Mouse (Mus musculus) intestine, embryonic 14.5 days (tissue): Measurements from ENCODE around the gene Plce1. TPM values are rescaled to one million over a fixed set of nuclear protein-coding genes. Genes with fewer than 3 reads are reported as not detected.

Experiments
- ATAC-seq: fragments of 200-750 bp; cut with Nextera tagmentation; replicated peaks from 2 replicates; pipeline ENCODE4 v1.8.0; 2017; ENCODE audit warnings: low read depth, moderate number of reproducible peaks, moderate TSS enrichment, moderate library complexity; ENCODE audit not compliant: low FRiP score, low TSS enrichment
- DNase-seq: peaks from one replicate; pipeline ENCODE4 v3.0.0-alpha.2; 2018; ENCODE audit warnings: low spot score
- H3K27ac ChIP-seq: fragments of 300-500 bp; sonication (generic); 2 replicates; pipeline ENCODE4 v1.5.1; 2014; ENCODE audit warnings: low read depth, mild to moderate bottlenecking, control low read depth
- H3K27me3 ChIP-seq: fragments of 300-500 bp; sonication (generic); replicated peaks from 2 replicates; pipeline ENCODE4 v1.6.1; 2014; ENCODE audit warnings: low read length, control low read depth; ENCODE audit not compliant: control insufficient read depth, insufficient read depth
- H3K36me3 ChIP-seq: fragments of 300-500 bp; sonication (generic); 2 replicates; pipeline ENCODE4 v1.6.1; 2014; ENCODE audit warnings: low read length, control low read depth; ENCODE audit not compliant: control insufficient read depth, insufficient read depth
- H3K4me1 ChIP-seq: fragments of 300-500 bp; sonication (generic); replicated peaks from 2 replicates; pipeline ENCODE4 v1.6.1; 2014; ENCODE audit warnings: low read length, control low read depth, mixed read lengths; ENCODE audit not compliant: control insufficient read depth, insufficient read depth
- H3K4me2 ChIP-seq: fragments of 300-500 bp; sonication (generic); 2 replicates; pipeline ENCODE4 v1.6.1; 2014; ENCODE audit warnings: low read length
- H3K4me3 ChIP-seq: fragments of 300-500 bp; sonication (generic); 2 replicates; pipeline ENCODE4 v1.5.1; 2014; ENCODE audit warnings: low read depth, low read length, control low read depth, mixed read lengths
- H3K9ac ChIP-seq: fragments of 300-500 bp; sonication (generic); 2 replicates; pipeline ENCODE4 v1.6.1; 2014; ENCODE audit warnings: mild to moderate bottlenecking, low read length
- H3K9me3 ChIP-seq: fragments of 300-500 bp; sonication (generic); 2 replicates; pipeline ENCODE4 v1.6.1; 2016; ENCODE audit warnings: low read length, control low read depth; ENCODE audit not compliant: control insufficient read depth
- WGBS: fragments of 180-500 bp; shearing (Covaris S2); extraction: QIAGEN DNeasy Blood & Tissue Kit; methylation state at CpG from one replicate; pipeline ENCODE4 v1.1.7; 2014; 5-methylcytosine and 5-hydroxymethylcytosine counted together
- polyA plus RNA-seq: library from polyadenylated mRNA; unstranded; fragments of >200 nt; fragmentation: Nextera tagmentation; extraction: Ambion mirVana; gene quantifications from 2 replicates; pipeline ENCODE4 v1.2.1, GENCODE M21; 2014

The Plce1 gene
- polyA plus RNA-seq, 1 experiment from 2014 or later: 6.7 TPM

DNA sequence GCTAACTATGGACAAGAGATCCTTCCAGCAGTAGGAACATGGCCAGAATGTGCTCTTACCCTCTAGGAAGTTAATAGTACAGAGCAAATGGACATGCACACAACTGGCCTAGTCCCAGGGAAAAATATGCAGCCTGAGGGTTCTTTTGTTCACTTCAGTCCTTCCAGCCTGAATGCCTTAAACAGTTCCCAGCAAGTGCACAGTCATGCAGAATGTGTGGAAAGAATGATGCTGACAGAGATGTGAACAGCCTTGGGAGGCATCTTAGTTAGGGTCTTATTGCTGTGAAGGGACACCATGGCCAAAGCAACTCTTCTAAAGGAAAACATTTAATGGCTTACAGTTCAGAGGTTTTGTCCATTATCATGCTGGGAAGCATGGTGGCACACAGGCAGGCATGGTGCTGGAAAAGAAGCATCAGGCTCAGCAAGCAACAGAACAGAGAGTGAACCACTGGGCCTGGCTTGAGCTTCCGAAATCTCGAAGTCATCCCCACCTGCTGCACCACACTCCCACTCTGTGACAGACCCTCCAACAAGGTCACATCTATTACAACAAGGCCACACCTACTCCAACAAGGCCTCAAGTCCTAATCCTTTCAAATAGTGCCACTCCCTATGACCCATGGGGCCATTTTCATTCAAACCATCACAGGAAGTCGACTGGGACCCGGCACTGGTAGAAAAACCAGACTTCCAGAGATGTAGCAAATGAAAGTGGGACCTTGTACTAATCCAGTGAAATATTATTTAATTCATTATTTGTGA lies 208.0 kb downstream of the Plce1 start:
- ATAC-seq (no peak), DNase-seq (no peak)
- H3K4me1 ChIP-seq: no peaks in the 10 kb centered on the region
- no peaks in the 10 kb centered on the region for H3K27me3 ChIP-seq
- no peak overlapping the region for H3K27ac ChIP-seq
- no peaks in the 10 kb centered on the region for H3K36me3 ChIP-seq
- 86% methylated on average over 4 of the region's 4 CpGs for WGBS
- H3K4me2 ChIP-seq: no peak overlapping the region
- no peaks in the 10 kb centered on the region for H3K9me3 ChIP-seq
- no peak overlapping the region for H3K4me3 ChIP-seq
- H3K9ac ChIP-seq: no peak overlapping the region

DNA sequence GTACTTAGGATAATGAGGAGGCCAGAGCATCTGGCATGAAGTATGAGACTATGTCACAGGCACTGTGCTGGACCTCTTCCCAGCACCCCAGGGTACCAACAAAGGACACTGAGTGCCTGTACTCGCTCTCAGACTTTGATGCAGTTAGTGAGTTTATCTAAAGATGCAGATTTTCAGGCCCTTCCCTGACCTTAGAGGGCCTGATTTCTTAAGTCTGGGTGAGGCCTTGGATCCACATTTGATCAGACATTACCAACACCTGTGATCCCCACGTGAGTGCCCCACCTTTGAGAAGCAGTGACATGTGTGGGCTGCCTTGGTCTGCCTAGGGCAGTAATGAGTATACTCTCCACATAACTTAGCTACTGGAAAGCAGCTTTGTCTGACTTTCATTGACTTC lies 209.4 kb downstream of the Plce1 start:
- Histone ChIP-seq H3K4me2 (no peak overlapping the region), H3K27me3 (no peaks in the 10 kb centered on the region), H3K36me3 (no peaks in the 10 kb centered on the region), H3K9me3 (no peaks in the 10 kb centered on the region), H3K4me1 (no peaks in the 10 kb centered on the region), H3K9ac (no peak overlapping the region), H3K4me3 (no peak overlapping the region), H3K27ac (no peak overlapping the region)
- ATAC-seq (no peak), DNase-seq (no peak)
- 85% methylated on average over 2 of the region's 2 CpGs for WGBS

DNA sequence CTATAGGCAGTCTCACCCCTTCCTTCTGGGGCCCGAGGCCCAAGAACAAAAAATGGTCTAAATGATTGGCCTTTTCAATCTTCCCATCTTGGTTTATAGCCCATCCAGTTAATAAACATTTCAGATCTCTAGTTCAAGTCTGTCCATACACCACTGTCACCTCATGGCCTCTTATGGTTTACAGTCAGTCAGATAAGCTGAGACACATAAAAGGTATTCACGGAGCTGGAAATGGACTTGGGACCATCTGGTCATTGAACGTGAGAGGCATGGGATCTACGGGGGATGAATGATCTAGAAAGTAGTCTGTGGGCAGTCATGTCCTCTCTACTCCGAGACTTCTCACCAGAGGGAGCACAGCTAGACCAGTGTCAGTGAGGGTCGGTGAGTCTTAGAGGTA lies 210.6 kb downstream of the Plce1 start:
- no peak overlapping the region for H3K4me3 ChIP-seq
- no peak overlapping the region for H3K27ac ChIP-seq
- no peaks in the 10 kb centered on the region for H3K27me3 ChIP-seq
- H3K9me3 ChIP-seq: no peaks in the 10 kb centered on the region
- H3K4me2 ChIP-seq: no peak overlapping the region
- H3K36me3 ChIP-seq: no peaks in the 10 kb centered on the region
- DNase-seq (no peak), ATAC-seq (no peak)
- H3K9ac ChIP-seq: no peak overlapping the region
- no peaks in the 10 kb centered on the region for H3K4me1 ChIP-seq
- 87% methylated on average over 6 of the region's 6 CpGs for WGBS

DNA sequence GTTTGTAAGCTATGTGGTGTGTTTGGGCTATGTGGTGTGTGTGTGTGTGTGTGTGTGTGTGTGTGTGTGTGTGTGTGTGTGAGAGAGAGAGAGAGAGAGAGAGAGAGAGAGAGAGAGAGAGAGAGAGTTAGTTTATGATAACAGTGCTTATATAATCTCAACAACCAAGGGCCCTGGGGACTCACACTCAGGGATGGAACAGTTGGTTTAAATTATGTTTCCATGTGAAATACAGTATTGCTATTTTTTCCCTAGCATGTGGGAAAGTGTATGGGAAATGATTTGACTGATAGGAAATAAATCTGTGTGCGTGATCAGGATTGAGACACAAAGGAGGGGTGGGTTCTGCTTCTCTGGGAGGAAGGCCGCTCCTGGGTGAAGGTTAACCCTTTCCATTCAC lies 212.4 kb downstream of the Plce1 start:
- Histone ChIP-seq H3K4me1 (no peaks in the 10 kb centered on the region), H3K9me3 (no peaks in the 10 kb centered on the region), H3K4me3 (no peak overlapping the region), H3K9ac (no peak overlapping the region), H3K36me3 (no peaks in the 10 kb centered on the region), H3K4me2 (no peak overlapping the region), H3K27me3 (no peaks in the 10 kb centered on the region), H3K27ac (no peak overlapping the region)
- 35% methylated on average over 2 of the region's 2 CpGs for WGBS
- ATAC-seq: no peak
- no peak for DNase-seq

DNA sequence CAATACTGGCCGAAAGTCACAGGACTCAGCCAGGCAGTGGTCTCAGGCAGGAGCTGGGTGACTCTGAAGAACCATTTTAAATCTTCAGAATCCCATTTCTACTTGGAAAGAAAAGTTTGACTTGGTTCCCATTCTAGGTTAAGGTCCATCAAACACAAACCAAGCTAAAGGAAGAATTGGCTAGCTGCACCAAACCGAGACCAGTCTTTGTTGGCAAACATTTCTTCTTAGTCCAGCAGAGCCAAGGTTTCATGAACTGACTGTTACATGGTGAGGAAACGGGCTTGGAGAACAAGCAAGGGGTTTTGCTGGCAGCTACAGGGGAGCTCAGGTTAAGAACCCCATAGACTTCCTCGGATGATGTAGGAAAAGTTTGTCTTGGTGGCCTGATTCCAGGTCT lies 212.9 kb downstream of the Plce1 start:
- Histone ChIP-seq H3K9ac (no peak overlapping the region), H3K36me3 (no peaks in the 10 kb centered on the region), H3K27ac (no peak overlapping the region), H3K4me1 (no peaks in the 10 kb centered on the region), H3K9me3 (no peaks in the 10 kb centered on the region), H3K27me3 (no peaks in the 10 kb centered on the region), H3K4me3 (no peak overlapping the region), H3K4me2 (no peak overlapping the region)
- ATAC-seq: no peak
- WGBS: 84% methylated on average over 4 of the region's 4 CpGs
- no peak for DNase-seq

DNA sequence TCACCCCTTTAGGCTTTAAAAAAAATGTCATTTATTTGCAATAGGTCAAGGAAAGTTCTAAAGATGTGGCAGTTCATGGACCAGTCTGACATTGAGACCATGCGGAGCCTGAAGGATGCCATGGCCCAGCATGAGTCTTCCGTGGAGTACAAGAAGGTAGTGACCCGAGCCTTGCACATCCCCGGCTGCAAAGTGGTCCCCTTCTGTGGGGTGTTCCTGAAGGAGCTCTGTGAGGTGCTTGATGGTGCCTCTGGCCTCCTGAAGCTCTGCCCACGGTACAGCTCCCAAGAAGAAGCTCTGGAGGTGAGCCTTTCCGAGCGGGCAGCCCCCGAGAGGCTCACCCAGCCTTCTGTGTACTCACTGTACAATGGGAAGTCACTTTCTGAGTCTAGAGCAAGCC lies 220.9 kb downstream of the Plce1 start:
- ATAC-seq: no peak
- no peak overlapping the region for H3K9ac ChIP-seq
- H3K4me3 ChIP-seq: no peak overlapping the region
- WGBS: 94% methylated on average over 8 of the region's 8 CpGs
- no peaks in the 10 kb centered on the region for H3K36me3 ChIP-seq
- H3K4me1 ChIP-seq: no peaks in the 10 kb centered on the region
- H3K4me2 ChIP-seq: no peak overlapping the region
- H3K27me3 ChIP-seq: no peaks in the 10 kb centered on the region
- DNase-seq: no peak
- no peaks in the 10 kb centered on the region for H3K9me3 ChIP-seq
- H3K27ac ChIP-seq: no peak overlapping the region

DNA sequence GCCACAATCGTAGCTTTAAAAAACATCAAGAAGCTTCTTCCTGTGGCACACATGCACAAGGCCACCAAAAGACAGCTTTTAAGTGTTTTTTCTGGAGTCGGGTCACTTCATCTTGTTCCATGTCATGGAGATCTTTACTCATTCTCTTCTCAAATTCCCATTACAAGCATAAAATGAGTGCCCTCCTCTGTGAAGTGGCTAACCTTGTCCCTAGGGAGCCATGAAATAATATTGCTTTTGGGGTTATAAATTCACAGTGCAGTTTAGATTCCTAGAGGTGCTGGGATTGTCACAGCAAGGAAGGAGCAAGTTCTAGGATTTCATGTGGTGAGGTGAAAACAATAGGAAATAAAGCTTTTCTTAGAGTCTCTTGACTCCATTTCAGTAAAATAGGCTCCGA lies 223.8 kb downstream of the Plce1 start:
- H3K9ac ChIP-seq: no peak overlapping the region
- no peak overlapping the region for H3K4me3 ChIP-seq
- ATAC-seq (no peak), DNase-seq (no peak)
- WGBS: 90% methylated on average over 3 of the region's 3 CpGs
- no peaks in the 10 kb centered on the region for H3K9me3 ChIP-seq
- H3K4me1 ChIP-seq: no peaks in the 10 kb centered on the region
- no peaks in the 10 kb centered on the region for H3K27me3 ChIP-seq
- no peak overlapping the region for H3K4me2 ChIP-seq
- no peaks in the 10 kb centered on the region for H3K36me3 ChIP-seq
- no peak overlapping the region for H3K27ac ChIP-seq

DNA sequence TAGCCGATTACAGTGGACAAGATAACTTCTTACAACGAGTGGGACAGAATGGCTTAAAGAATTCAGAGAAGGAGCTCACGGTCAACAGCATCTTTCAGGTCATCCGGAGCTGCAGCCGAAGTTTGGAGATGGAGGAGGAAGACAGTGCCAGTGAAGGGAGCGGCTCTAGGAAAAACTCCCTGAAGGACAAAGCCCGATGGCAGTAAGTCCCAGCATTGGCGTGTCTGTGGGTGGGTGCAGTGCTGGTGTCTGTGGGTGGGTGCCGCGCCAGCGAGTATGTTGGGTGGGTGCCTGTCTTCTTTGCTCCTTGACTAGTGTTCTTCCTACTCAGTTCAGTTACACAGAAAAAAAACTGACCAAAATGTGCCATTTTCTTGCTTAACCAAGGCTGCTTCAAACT lies 224.3 kb downstream of the Plce1 start:
- H3K36me3 ChIP-seq: no peaks in the 10 kb centered on the region
- H3K4me3 ChIP-seq: no peak overlapping the region
- WGBS: 92% methylated on average over 11 of the region's 11 CpGs
- no peaks in the 10 kb centered on the region for H3K4me1 ChIP-seq
- H3K9me3 ChIP-seq: no peaks in the 10 kb centered on the region
- no peak for DNase-seq
- no peak for ATAC-seq
- no peak overlapping the region for H3K9ac ChIP-seq
- no peaks in the 10 kb centered on the region for H3K27me3 ChIP-seq
- H3K27ac ChIP-seq: no peak overlapping the region
- no peak overlapping the region for H3K4me2 ChIP-seq

DNA sequence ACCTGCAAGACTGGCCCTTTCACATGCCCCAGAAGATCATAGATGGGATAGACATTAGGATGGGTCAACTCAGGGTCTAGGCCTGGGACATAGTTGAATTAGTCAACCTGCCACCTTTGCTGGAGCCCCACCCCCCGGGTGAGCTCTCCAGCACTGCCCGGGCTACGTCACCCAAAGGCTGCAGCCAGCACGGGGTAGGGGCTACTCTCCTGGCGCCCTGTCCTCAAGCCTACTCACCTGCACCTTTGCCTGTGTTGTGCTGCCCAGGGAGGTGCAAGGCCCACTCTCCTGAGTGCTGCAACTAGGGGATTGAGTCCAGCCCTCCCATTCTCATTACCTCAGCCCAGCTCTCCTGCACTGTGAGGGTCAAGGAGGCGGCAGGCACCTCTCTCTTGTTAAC lies 225.5 kb downstream of the Plce1 start:
- ATAC-seq (no peak), DNase-seq (no peak)
- no peak overlapping the region for H3K27ac ChIP-seq
- H3K27me3 ChIP-seq: no peaks in the 10 kb centered on the region
- no peak overlapping the region for H3K4me2 ChIP-seq
- WGBS: 93% methylated on average over 6 of the region's 6 CpGs
- no peak overlapping the region for H3K9ac ChIP-seq
- no peak overlapping the region for H3K4me3 ChIP-seq
- H3K4me1 ChIP-seq: no peaks in the 10 kb centered on the region
- no peaks in the 10 kb centered on the region for H3K9me3 ChIP-seq
- H3K36me3 ChIP-seq: no peaks in the 10 kb centered on the region
